Comparison of ENCODE assay signal across 8 mouse cellular contexts in genomic region chr11:79660361-79661205, GRCm38 (mm10).
DNase-seq lines count a peak whose midpoint lies in the region; ATAC-seq and TF ChIP-seq lines count a peak whose summit lies in the region.

No protein-coding gene starts in this region.

- DNase-seq in CD8-positive naive resting alpha-beta T cell, adult 2 months (ENCODE audit: low read depth in 2 of 2, low spot score in 2 of 2): peak; percentile 69 to 71
- DNase-seq in brain, embryonic 14.5 days (ENCODE audit: low read depth): peak; percentile 91
- DNase-seq in layer of hippocampus, adult 2 months (ENCODE audit: low spot score in 2 of 2): peak; percentile 73 to 74
- peak; percentile 38 for DNase-seq in ovary, postnatal 10 days (ENCODE audit: low spot score)
- DNase-seq in thymus, postnatal 0 days (ENCODE audit: low spot score): peak; percentile 77

- peak; percentile 44 to 53; a peak in 3 of 4 replicates for ATAC-seq in hematopoietic stem cell, adult 5-6 weeks (replicated peaks in 1 of 2; ENCODE audit: insufficient read depth in 1 of 2, low FRiP score in 2 of 2, low TSS enrichment in 1 of 2, low read depth in 1 of 2, poor library complexity in 2 of 2, severe bottlenecking in 2 of 2)
- ATAC-seq in lung, embryonic 16.5 days (ENCODE audit: low read depth): peak; percentile 93

- peak overlapping the region; percentile 98 for H3K4me2 ChIP-seq in lung, embryonic 16.5 days (ENCODE audit: low read depth, low read length)

- no peaks in the 10 kb centered on the region for H3K4me1 ChIP-seq in embryonic fibroblast, embryonic 13.5 days (ENCODE audit: control insufficient read depth, insufficient read depth, low read length)
- peaks cover 5% of the 10 kb centered on the region for H3K4me1 ChIP-seq in lung, embryonic 16.5 days (replicated peaks; ENCODE audit: control insufficient read depth, insufficient read depth, low read length)

- peak overlapping the region; percentile 69 for H3K9ac ChIP-seq in lung, embryonic 16.5 days (ENCODE audit: low read length)

- no peaks in the 10 kb centered on the region for H3K9me3 ChIP-seq in lung, embryonic 16.5 days (ENCODE audit: control insufficient read depth, low read length)

- H3K27ac ChIP-seq in embryonic fibroblast, embryonic 13.5 days (ENCODE audit: insufficient read depth, low read length): no peak overlapping the region
- H3K27ac ChIP-seq in layer of hippocampus, adult 2 months: peak overlapping the region; percentile 91
- H3K27ac ChIP-seq in lung, embryonic 16.5 days (ENCODE audit: low read length): no peak overlapping the region

- WGBS in lung, embryonic 16.5 days: under 1% methylated on average over 69 of the region's 69 CpGs

- H3K27me3 ChIP-seq in lung, embryonic 16.5 days (ENCODE audit: control insufficient read depth, insufficient read depth, low read depth, low read length): no peaks in the 10 kb centered on the region; the same call in 1 of the 2 replicates

- H3K4me3 ChIP-seq in embryonic fibroblast, embryonic 13.5 days (ENCODE audit: insufficient read depth, low read length): peak overlapping the region; percentile 25; the same call in 1 of the 2 replicates
- H3K4me3 ChIP-seq in layer of hippocampus, adult 2 months: peak overlapping the region; percentile 68
- peak overlapping the region; percentile 59 for H3K4me3 ChIP-seq in lung, embryonic 16.5 days (ENCODE audit: low read length)

- TF ChIP-seq CTCF in brain, embryonic 14.5 days (IDR thresholded peaks at IDR 0.05; ENCODE audit: borderline replicate concordance, extremely low read depth, insufficient read depth, insufficient read length): no peak
- TF ChIP-seq CTCF in embryonic fibroblast, embryonic 13.5 days (IDR thresholded peaks at IDR 0.05; ENCODE audit: borderline replicate concordance, insufficient read depth, low read length): no peak
- no peak for TF ChIP-seq CTCF in layer of hippocampus, adult 2 months (conservative IDR thresholded peaks at IDR 0.05)

- peak; percentile 37; the same call in 1 of the 2 replicates for TF ChIP-seq POLR2A in brain, embryonic 14.5 days (IDR thresholded peaks at IDR 0.05; ENCODE audit: borderline replicate concordance, extremely low read depth, insufficient read depth, insufficient read length, poor library complexity, severe bottlenecking)
- no peak for TF ChIP-seq POLR2A in embryonic fibroblast, embryonic 13.5 days (IDR thresholded peaks at IDR 0.05; ENCODE audit: low read depth, low read length)

- H3K36me3 ChIP-seq in lung, embryonic 16.5 days (ENCODE audit: control insufficient read depth, insufficient read depth, low read length): no peaks in the 10 kb centered on the region

Comparison
In these comparisons a context has a peak if more than half of its experiments do, and no peak if none do; other contexts are left out.
1. DNase-seq: peak in every context shown above with its lines; median percentile 91 in brain, embryonic 14.5 days; 77 in thymus, postnatal 0 days; 74 in layer of hippocampus, adult 2 months; 70 in CD8-positive naive resting alpha-beta T cell, adult 2 months; 38 in ovary, postnatal 10 days.